Mouse (Mus musculus): Measurements from ENCODE around the gene Eml3.

Eml3 gene

DNA sequence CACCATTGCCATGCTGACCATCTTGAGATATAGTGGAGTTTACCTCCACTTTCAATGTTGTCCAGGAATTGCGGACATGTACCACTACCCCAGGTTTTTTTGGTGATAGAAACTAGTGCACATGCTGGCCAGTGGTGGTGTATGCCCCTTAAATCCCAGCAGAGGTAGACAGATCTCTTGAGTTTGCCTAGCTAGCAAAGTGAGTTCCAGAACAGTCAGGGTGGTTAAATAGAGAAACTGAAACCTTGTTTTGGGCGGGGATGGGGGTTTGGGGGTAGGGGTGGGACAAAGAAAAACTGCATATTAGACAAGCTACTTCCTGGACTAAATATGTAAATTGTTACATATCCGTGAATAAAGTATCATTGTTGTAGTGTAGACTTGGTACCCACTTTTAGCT is 10.4 kb upstream of the Eml3 start:
- DNase-seq, result no peak

- DNase-seq, result no peak
These were observed 9.7 kb upstream of the Eml3 start for GRCm38 (mm10) chr19:8919684-8920072.

GRCm38 (mm10) chr19:8920073-8920736 is 9.1 kb upstream of the Eml3 start, which contains the start of gene B3gat3:
TSS of gene B3gat3 (plus strand) at chr19:8920374.
- peak; percentile 97 for DNase-seq

DNA sequence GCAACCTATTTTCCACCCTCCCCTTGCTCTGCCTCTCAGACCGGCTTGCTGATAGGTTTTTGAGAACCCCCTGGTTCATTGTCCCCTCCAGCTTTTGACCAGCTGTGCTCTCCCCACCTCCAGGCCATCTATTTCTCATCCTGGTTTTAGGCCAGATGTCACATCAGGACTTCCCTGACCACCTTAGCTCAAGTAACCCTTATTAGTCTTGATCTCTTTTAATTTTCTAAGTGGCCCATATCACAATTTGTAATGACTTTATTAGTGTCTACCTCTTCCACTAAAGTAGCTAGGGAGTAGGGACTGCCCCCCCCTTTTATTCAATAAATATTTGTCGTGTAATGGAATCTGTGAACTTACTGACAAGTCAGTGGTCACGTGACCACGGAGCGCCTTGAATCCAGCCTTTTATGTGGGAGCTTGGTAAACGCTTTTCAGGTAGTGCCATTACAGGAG is 8.5 kb upstream of the Eml3 start:
- peak in 1 of 2 experiments; percentile 50 for DNase-seq

DNA sequence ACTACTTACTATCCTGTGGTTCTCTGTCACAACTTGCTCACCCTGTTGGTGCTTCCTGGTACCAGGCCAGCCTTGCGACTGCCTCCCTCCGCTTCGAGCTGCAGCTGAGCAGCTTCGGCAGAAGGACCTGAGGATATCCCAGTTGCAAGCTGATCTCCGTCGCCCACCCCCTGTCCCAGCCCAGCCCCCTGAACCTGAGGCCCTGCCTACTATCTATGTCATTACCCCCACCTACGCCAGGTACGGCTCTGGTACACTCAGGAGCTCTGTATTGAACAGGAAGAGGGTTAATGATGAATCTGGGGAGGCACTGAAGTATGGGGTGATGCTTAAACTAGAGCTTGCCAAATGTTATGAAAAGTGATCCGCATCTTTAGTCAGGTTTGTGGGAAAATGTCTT is 7.6 kb upstream of the Eml3 start:
- DNase-seq, result no peak

GRCm38 (mm10) chr19:8926766-8927165 is 2.6 kb upstream of the Eml3 start:
- no peak for DNase-seq

DNA sequence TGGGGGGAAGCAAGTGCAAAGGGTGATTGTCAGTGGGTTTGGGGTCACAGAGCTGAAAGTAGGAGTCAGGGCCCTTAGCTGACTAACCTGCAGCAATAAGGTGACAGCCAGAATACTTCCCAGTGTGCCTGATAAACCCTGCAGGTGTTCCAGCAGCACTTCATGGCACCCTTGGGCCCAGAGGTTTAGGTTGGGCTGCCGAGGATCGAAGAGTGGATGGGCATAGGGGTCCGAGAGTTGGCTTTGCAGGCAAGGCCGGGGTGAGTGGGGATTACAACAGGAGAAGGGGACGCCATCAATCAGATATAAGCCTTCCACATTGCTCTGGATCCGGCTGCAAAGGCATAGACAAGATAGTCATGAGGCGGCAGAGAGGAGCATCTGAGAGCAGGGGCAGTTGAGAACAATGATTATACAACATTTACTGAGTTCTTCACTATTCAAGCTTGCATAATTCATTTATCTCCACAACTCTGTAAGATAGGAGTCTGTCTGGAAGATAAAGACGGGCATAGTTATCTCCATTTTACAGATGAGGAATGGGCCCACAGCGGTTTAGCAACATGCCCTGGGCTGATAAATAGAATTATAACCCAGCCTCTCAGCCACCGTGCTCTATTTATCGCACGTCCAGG is 1.3 kb upstream of the Eml3 start:
- no peak for DNase-seq

- DNase-seq, result peak in 1 of 2 experiments; percentile 65
These were observed 596 bp upstream of the Eml3 start for GRCm38 (mm10) chr19:8928689-8929223.

GRCm38 (mm10) chr19:8930117-8930516 is 765 bp downstream of the Eml3 start:
- DNase-seq, result no peak

DNA sequence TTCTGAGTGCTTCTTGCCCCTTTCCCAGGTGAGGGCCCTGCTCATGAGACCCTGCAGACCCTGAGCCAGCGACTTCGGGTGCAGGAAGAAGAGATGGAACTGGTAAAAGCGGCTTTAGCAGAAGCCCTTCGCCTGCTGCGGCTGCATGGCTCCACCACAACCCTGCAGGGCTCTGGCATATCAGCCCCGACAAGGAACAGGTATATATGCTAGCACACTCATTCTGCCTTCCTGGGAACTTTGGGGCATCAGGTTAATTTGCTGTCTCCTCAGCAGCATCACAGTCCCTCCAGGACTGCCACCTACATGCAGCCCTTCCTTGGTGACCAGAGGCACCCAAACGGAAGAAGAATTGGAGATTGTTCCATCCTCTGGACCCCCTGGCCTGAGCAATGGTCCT is 1.4 kb downstream of the Eml3 start:
- DNase-seq, result no peak

- no peak for DNase-seq
These were observed 7.4 kb downstream of the Eml3 start for GRCm38 (mm10) chr19:8936736-8937135.

GRCm38 (mm10) chr19:8940526-8941133 is 11.3 kb downstream of the Eml3 start:
- DNase-seq, result peak in 1 of 2 experiments; percentile 27

DNA sequence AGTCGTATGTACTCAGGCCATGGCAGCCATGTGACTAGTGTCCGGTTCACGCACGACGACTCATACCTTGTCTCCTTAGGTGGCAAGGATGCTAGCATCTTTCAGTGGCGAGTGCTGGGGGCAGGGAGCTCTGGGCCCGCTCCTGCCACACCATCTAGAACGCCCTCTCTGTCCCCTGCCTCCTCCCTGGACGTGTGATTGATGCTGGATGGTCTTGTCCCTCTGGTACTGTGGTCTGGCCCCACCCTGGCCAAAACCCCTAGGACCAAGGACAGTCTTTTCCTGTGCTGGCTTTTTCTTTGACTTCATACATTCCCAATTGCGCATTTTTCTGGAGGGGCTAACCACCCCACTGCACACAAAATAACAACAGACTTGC is 11.8 kb downstream of the Eml3 start:
- no peak for DNase-seq

DNA sequence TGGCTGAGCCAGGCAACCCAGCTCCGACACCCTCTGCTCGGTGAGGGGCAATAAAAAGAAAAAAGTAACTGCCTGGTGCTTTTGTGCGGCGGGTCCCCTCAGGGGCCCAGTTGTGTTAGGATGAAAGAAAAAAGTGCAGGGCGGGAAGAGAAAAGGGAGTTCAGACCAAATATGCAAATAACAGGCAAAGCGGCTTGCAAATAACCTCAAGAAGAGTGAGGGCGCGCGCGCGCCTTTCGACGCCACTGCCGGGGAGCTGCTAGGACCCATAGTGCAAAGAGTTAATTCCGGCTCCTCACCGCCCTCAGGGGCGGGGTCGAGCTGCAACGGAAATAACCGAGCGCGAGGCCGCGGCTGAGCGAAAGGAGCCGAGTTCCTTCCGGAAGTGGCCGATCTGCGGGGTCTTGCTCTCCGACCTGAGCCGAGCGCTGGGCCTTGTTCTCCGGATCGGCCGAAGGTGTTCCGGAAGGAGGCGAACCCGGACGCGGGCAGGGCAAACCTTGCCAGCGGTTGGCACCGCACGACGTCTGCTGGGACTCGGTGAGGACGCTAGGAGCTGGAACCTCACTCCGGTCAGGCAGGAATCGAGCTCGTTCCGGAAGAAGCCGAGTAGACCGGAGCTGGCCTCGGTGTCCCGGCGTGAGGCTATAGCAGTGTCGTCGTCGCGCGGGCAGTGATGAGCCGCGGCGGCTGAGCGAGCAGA is 12.3 kb downstream of the Eml3 start, which contains the start of gene Mta2:
TSS of gene Mta2 (plus strand) at position 361 of the 703 bp plus-strand sequence.
- peak; percentile 99 to 100 for DNase-seq

DNA sequence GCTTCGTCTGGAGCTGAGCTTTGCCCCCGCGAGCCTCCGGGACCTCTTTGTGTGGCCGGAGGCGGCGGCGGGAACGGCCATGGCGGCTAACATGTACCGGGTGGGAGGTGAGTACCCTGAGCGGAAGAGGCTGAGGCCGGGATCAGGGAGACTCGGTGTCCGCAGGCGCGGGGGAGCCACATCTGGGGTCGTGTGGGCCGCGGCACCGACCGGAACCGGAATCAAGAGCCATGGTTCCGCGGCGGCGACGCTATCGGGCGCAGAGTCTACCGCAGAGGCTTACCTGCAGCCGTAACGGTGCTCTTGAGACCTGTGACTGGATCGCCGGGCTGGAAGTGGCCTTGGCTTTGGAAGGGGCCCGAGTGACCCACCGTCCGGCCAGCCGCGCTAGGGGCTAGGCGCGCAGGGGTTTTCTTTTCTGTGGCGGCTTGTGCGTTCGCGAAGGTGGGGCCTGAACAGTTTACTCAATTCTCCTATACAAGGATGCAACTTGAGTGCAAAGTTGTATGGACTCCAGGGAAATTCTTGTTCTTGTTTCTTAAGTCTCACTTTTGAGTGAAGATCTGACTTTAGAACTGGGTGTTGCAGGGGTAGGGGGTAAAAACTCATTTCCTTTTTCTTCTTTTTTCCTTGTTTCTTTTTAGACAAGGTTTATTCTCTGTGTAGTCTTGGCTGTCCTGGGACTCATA is 13.1 kb downstream of the Eml3 start:
- DNase-seq, result peak in 1 of 2 experiments; percentile 74

DNA sequence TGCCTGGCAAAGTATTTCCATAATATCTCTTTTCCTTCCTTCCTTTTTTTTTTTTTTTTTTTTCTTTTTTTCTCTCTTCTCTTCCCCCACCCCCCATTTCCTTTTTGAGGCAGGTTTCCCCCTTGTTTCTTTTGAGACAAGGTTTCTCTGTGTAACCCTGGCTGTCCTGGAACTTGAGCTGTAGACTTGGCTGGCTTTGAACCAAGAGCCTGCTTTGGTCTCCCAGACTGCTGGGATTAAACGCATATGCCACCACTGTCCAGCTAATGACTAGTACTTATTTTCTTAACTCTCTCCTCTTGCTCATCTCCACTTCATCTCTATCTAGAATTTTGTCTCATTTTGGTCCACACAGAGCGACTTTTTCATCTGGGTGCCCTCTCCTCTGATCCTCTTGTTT is 13.7 kb downstream of the Eml3 start:
- no peak for DNase-seq

DNA sequence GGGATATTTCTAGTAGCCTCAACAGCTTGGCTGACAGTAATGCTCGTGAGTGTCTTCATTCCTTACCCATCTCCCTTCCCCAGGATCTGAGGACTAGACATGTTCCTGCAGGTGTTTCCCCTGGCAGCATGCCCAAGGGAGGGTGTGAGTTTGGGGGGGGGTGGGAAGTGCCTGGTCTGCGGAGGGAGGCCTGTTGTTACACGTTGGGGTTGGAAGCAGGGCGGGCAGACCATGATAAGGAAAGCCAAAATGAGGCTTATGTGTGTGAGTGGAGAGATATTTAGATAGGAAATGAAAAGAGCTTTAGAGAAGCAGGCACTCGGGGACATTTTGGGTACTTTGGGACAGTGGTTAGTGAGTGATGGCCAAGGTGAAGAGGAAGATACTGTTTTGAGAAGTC is 14.7 kb downstream of the Eml3 start:
- no peak for DNase-seq

DNA sequence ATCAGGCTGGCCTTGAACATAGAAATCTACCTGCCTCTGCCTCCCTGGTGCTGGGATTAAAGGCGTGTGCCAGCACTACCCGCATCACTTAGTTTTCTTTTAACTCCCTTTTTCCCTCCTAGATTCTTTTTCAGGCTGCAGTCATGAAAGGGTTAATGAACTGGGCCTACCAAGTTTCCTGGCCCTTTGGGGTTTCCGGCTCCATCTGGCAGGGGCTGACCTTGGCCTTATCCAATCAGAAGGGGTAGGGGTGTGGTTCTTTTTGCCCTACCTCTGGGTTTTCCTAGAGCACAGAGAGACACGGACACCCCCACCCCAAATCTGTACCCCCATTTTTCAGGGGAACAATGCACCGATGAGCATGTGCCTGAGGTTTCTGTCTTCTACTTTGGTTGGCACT is 15.4 kb downstream of the Eml3 start:
- peak; percentile 32 to 65 for DNase-seq

DNA sequence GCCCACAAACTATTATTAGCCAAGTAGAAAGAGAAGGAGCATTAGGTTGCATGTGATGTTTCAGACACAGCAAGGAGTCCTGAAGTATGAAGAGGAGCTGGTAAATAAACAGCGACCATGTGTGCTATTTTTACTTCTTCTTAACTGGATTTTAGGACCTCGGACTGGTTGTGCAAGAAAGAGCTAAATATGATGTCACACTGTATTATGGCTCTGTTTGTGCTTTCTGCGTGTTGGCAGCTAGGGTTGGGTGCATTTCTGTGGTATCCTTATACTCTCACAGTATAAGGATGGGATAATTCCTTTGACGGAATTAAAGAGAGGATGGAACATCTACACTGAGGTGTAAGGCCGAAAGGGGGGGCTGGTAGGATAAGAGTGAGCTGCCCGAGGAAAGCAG is 15.9 kb downstream of the Eml3 start:
- DNase-seq, result no peak

GRCm38 (mm10) chr19:8946929-8947328 is 17.6 kb downstream of the Eml3 start:
- no peak for DNase-seq

DNA sequence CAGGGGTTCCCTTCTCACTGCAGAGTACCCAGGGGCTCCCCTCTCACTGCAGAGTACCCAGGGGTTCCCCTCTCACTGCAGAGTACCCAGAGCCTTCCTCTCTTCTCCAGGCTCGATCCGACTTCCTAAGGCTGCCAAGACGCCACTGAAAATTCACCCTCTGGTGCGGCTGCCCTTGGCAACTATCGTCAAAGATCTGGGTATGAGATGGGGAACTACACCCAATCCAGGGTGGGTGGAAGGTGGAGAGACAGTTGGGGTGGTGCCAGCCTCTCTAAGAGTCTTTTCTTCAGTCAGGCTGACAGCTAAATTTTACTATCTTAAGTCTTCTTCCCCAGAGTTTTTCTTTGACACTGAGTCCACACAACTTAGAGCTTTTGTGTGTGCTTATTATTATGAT is 20.8 kb downstream of the Eml3 start:
- no peak for DNase-seq

DNA sequence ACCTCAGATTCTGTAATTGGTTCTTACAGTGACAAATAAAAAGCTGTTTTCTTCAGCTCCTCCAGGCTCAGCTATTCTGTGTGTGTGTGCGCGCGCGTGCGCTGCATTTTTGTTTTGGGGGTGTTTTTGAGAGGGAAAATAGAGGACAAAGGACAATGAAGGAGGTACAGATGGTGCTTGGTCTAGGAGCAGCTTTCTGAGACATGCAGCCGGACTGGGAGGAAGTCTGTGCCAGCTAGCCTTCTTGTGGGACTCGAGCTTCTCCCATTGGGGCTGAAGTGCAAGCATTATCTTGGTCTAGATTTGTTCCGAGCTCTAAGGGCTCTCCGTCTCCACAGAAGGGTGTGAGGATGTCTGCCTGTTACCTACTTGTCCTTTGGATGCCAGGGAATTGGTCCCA is 22.9 kb downstream of the Eml3 start:
- DNase-seq, result no peak
